Mouse (Mus musculus) liver, postnatal 0 days (tissue): ENCODE measurements at regions not wholly inside any gene's neighbourhood (a gene's known extent, or its start where the extent isn't known, plus 50 kb on each side); places are given as distances from the start of the nearest gene placed in this dataset.

Experiments used
- CTCF ChIP-seq: sonication (generic); IDR thresholded peaks from 2 replicates; pipeline ENCODE4 v1.5.1; 2016; ENCODE audit warnings: antibody characterized with exemption, low read depth
- EP300 ChIP-seq: IDR thresholded peaks from 2 replicates; pipeline ENCODE4 v1.6.1; 2016; ENCODE audit warnings: antibody characterized with exemption, low read depth, mild to moderate bottlenecking

DNA sequence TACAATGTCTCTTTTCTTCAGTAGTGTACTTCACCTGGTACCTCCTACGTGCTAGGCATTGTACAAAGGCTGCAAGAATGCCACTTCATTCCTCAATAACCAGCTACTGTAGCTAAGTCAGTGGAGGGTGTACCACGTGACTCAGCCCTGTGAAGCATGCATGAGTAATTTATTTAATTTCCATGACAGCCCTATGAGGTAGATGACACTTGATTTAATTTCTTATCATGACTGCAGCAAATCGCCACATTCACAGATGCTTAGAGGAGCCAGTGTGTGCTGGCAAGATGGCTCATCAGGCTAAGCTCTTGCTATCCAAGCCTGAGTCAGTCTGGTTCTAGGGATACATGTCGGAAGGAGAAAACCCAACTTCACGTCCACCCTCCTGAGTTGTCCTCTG is 642.0 kb upstream of the Tmem132c start:
- TF ChIP-seq CTCF = no peak
- no peak for TF ChIP-seq EP300
